Mouse (Mus musculus) stomach, embryonic 15.5 days (tissue): ENCODE measurements around the gene Xpnpep2. TPM values are rescaled to one million over a fixed set of nuclear protein-coding genes. Genes with fewer than 3 reads are reported as not detected.

ENCODE experiments used
- ATAC-seq: fragments of 200-750 bp; cut with Nextera tagmentation; 2 replicates; pipeline ENCODE4 v1.8.0; 2017; ENCODE audit warnings: low read depth, moderate number of reproducible peaks, moderate TSS enrichment; ENCODE audit not compliant: insufficient read depth, low FRiP score
- H3K27ac ChIP-seq: fragments of 300-500 bp; sonication (generic); 2 replicates; pipeline ENCODE4 v1.5.1; 2015; ENCODE audit warnings: mild to moderate bottlenecking, inconsistent platforms
- H3K27me3 ChIP-seq: fragments of 300-500 bp; sonication (generic); replicated peaks from 2 replicates; pipeline ENCODE4 v1.6.1; 2015; ENCODE audit warnings: inconsistent platforms
- H3K36me3 ChIP-seq: fragments of 300-500 bp; sonication (generic); 2 replicates; pipeline ENCODE4 v1.6.1; 2015; ENCODE audit warnings: inconsistent platforms
- H3K4me1 ChIP-seq: fragments of 300-500 bp; sonication (generic); 2 replicates; pipeline ENCODE4 v1.6.1; 2015; ENCODE audit warnings: inconsistent platforms
- H3K4me2 ChIP-seq: fragments of 300-500 bp; sonication (generic); 2 replicates; pipeline ENCODE4 v1.6.1; 2015; ENCODE audit warnings: mild to moderate bottlenecking, inconsistent platforms
- H3K4me3 ChIP-seq: fragments of 300-500 bp; sonication (generic); replicated peaks from 2 replicates; pipeline ENCODE4 v1.5.1; 2015; ENCODE audit warnings: inconsistent platforms
- H3K9ac ChIP-seq: fragments of 300-500 bp; sonication (generic); 2 replicates; pipeline ENCODE4 v1.6.1; 2015; ENCODE audit warnings: inconsistent platforms
- H3K9me3 ChIP-seq: fragments of 300-500 bp; sonication (generic); 2 replicates; pipeline ENCODE4 v1.6.1; 2016; ENCODE audit warnings: inconsistent platforms
- WGBS: fragments of 180-500 bp; shearing (Covaris S2); methylation state at CpG from one replicate; pipeline ENCODE4 v1.1.7; 2015; 5-methylcytosine and 5-hydroxymethylcytosine counted together
- polyA plus RNA-seq: library from polyadenylated mRNA; unstranded; fragments of >200 nt; fragmentation: Nextera tagmentation; extraction: Ambion mirVana; gene quantifications from 2 replicates; pipeline ENCODE4 v1.2.1, GENCODE M21; 2015

Xpnpep2 gene
- polyA plus RNA-seq, 1 experiment from 2014 or later, result 1.4 TPM

- Histone ChIP-seq H3K9me3 (no peaks in the 10 kb centered on the region), H3K4me3 (no peak overlapping the region), H3K36me3 (no peaks in the 10 kb centered on the region), H3K9ac (no peak overlapping the region), H3K4me1 (no peaks in the 10 kb centered on the region), H3K27me3 (no peaks in the 10 kb centered on the region), H3K4me2 (no peak overlapping the region), H3K27ac (no peak overlapping the region)
- ATAC-seq, result no peak
- WGBS, result 89% methylated on average over 1 of the region's 1 CpGs
Measured at GRCm38 (mm10) chrX:48129167-48129566, 20.6 kb downstream of the Xpnpep2 start.

DNA sequence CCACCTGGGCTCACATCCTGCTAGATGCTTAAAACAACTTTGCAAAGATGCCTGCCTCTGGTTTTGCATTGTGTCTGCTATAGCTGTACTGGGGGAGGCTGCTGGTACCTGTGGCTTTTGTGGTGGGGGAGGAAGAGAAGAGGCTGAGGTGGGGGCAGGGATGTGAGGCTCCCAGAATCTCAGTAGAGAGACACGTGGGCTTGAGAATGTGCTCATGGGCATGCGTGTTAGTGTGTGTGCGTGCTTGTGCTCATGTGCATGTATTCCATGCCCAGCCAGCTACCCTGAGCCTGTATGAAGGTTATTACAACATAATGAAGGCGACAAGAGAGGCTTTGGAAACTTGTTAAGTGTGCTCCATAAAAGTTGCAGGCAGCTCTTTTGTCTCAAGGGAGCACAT is 28.4 kb downstream of the Xpnpep2 start:
- Histone ChIP-seq H3K36me3 (no peaks in the 10 kb centered on the region), H3K4me3 (no peak overlapping the region), H3K9ac (no peak overlapping the region), H3K27me3 (no peaks in the 10 kb centered on the region), H3K27ac (no peak overlapping the region), H3K4me2 (no peak overlapping the region), H3K4me1 (no peaks in the 10 kb centered on the region), H3K9me3 (no peaks in the 10 kb centered on the region)
- no peak for ATAC-seq
- WGBS, result 81% methylated on average over 4 of the region's 4 CpGs

GRCm38 (mm10) chrX:48138011-48138410 is 29.5 kb downstream of the Xpnpep2 start:
- no peak overlapping the region for H3K9ac ChIP-seq
- no peaks in the 10 kb centered on the region for H3K4me1 ChIP-seq
- no peak for ATAC-seq
- no peak overlapping the region for H3K4me3 ChIP-seq
- WGBS, result 54% methylated on average over 6 of the region's 6 CpGs
- H3K27ac ChIP-seq, result 0 out of 2 replicates have a peak overlapping the region, but pooled peaks have one; percentile 40
- no peaks in the 10 kb centered on the region for H3K9me3 ChIP-seq
- no peaks in the 10 kb centered on the region for H3K36me3 ChIP-seq
- no peak overlapping the region for H3K4me2 ChIP-seq
- H3K27me3 ChIP-seq, result no peaks in the 10 kb centered on the region

DNA sequence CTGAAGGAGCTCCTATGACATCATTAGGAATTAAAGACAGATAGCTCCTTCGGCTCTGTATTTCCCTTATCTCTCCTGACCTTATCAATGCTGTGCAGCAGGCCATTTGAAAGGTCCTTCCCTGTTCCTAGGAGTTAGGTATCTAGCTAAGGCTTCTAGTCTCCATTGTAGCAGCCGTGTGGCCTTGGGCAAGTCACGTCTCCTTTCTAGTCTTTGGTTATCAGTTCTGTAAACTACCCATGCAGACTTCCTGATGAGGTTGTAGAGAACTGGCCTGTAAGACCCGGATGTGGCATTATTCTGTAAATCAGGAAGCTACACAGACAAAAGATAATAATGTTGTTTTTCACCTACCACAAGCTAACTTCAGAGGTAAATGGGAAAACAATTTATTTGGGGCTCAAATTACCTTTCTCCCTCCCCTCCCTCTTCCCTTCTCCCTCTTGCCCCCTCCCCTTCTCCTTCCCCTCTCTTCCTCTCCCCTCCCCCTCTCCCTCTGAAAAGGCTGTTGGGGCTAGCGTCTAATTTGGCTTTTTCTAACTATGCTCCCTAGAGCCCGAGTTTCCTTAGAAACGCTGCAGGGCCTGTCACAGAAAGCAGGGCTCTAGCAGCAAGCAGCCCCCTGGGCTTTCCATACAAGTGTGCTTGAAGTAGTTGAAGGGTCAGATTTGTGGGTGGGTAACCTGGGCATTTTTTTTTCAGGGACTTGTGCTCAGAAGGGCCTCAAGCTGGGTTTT is 30.2 kb downstream of the Xpnpep2 start:
- H3K36me3 ChIP-seq, result no peaks in the 10 kb centered on the region
- H3K4me3 ChIP-seq, result no peak overlapping the region
- WGBS, result 53% methylated on average over 7 of the region's 7 CpGs
- ATAC-seq, result no peak
- no peak overlapping the region for H3K4me2 ChIP-seq
- H3K27ac ChIP-seq, result 0 out of 2 replicates have a peak overlapping the region, but pooled peaks have one; percentile 40
- no peaks in the 10 kb centered on the region for H3K4me1 ChIP-seq
- no peak overlapping the region for H3K9ac ChIP-seq
- no peaks in the 10 kb centered on the region for H3K9me3 ChIP-seq
- no peaks in the 10 kb centered on the region for H3K27me3 ChIP-seq

DNA sequence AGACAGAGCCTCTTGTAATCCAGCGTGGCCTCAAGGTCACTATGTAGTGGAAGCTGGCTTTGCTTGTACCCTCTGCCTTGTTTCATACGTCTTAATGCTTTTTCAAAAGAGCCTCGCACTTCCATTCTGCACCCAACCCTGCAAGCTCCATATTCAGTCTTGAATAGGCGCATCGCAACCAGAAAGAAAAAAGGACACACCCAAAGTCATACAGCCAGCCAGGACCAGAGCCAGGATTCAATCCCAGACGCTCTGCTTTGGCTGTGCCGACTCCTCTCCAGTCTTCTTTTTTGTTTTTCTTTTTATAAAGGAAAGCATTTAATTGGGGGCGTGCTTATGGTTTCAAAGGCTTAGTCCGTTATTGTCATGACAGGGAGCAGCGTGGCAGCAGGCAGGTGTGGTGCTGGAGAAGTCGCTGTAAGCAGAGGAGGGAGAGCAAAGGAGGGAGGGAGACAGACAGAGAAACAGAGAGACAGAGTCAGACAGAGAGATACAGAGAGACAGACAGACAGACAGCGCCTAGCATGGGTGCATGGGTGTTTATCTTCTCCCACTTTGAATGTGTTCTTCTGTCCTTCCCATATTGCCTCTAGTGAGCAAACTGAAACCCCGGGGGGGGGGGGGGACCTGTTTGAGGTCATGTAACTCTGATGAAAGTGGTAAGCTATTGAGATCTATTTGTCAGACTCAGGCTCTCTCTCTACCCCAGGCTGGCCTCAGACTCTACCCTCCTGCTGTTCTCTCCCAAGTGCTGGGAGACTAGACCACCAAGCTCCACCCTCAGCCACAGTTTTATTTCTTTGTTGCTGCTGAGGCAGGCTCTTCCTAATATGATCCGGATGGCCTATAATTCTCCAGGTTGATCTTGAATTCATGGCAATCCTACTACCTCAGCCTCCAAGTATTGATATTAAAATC is 31.1 kb downstream of the Xpnpep2 start:
- Histone ChIP-seq H3K27ac (peak overlapping the region; percentile 31; the same call in 1 of the 2 replicates), H3K4me2 (no peak overlapping the region), H3K27me3 (no peaks in the 10 kb centered on the region), H3K4me1 (no peaks in the 10 kb centered on the region), H3K4me3 (no peak overlapping the region), H3K9ac (no peak overlapping the region), H3K9me3 (no peaks in the 10 kb centered on the region), H3K36me3 (no peaks in the 10 kb centered on the region)
- ATAC-seq, result no peak
- 55% methylated on average over 14 of the region's 14 CpGs for WGBS

- Histone ChIP-seq H3K9ac (no peak overlapping the region), H3K9me3 (no peaks in the 10 kb centered on the region), H3K36me3 (no peaks in the 10 kb centered on the region), H3K4me3 (no peak overlapping the region), H3K4me1 (no peaks in the 10 kb centered on the region), H3K27ac (peak overlapping the region; percentile 31; the same call in 1 of the 2 replicates), H3K4me2 (no peak overlapping the region), H3K27me3 (no peaks in the 10 kb centered on the region)
- no peak for ATAC-seq
- WGBS, result 37% methylated on average over 3 of the region's 3 CpGs
Measured at GRCm38 (mm10) chrX:48140286-48140877, 31.9 kb downstream of the Xpnpep2 start.

- 56% methylated on average over 6 of the region's 6 CpGs for WGBS
- ATAC-seq, result no peak
- Histone ChIP-seq H3K9me3 (no peaks in the 10 kb centered on the region), H3K27me3 (no peaks in the 10 kb centered on the region), H3K27ac (no peak overlapping the region; the same call in 1 of the 2 replicates), H3K36me3 (no peaks in the 10 kb centered on the region), H3K4me1 (no peaks in the 10 kb centered on the region), H3K9ac (no peak overlapping the region), H3K4me3 (no peak overlapping the region), H3K4me2 (no peak overlapping the region)
Measured at GRCm38 (mm10) chrX:48141481-48141880, 33.0 kb downstream of the Xpnpep2 start.

DNA sequence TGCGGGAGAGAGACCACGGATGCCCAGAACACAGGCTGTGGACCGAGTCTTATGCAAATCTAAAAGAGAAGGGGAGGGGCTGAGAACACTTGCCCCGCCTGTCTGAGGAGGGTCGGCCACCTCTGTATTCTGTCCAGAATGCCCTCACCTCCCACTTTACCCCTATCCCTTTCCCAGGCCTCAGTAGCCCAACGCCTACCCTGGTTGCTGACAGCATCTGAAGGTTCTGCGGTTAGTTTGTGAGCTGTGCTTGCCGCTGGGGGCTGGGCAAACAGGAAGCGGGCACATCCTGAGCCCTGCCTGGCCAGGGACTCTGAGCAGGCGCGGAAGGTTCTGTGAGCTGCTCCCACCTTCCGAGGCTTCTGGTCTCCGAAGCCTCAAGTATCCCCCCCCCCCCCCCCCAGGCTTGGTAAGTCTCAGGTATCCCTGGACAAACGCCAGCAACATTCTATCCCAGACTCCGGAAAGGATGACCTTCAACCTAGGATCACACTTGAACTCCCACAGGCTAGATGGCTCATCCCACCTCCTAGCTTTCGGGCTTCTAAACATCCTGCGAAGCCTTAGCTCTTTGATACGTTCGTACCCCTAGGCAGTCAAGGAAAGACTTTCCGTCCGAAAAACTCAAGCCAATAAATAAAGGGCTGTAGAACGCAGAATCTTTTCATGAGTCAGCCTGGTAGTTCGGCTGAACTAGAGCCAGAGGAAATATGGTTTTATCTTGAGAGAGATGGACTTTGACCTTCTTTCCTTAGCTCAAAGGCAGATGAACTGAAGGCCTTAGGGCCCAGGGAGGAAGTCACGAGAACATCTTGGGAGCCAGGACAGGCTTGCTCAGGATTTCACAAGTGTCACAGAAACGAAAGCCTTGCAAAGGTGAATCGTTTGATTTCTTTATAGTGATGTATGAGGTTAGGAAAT is 35.1 kb downstream of the Xpnpep2 start:
- Histone ChIP-seq H3K4me1 (no peaks in the 10 kb centered on the region), H3K27me3 (no peaks in the 10 kb centered on the region), H3K36me3 (no peaks in the 10 kb centered on the region), H3K4me2 (peak overlapping the region; percentile 45), H3K9ac (no peak overlapping the region), H3K4me3 (peak overlapping the region; percentile 24), H3K9me3 (no peaks in the 10 kb centered on the region), H3K27ac (peak overlapping the region; percentile 21; the same call in 1 of the 2 replicates)
- peak; percentile 57; the same call in 1 of the 2 replicates for ATAC-seq
- WGBS, result 44% methylated on average over 26 of the region's 26 CpGs

GRCm38 (mm10) chrX:48146262-48146661 is 37.7 kb downstream of the Xpnpep2 start, which contains the start of gene Sash3:
Gene Sash3 (plus strand): TSS chrX:48146436.
- H3K9ac ChIP-seq, result no peak within 1 kb of the TSS
- no peaks in the 10 kb centered on the region for H3K4me1 ChIP-seq
- H3K27ac ChIP-seq, result no peak within 1 kb of the TSS
- no peak within 1 kb of the TSS for H3K4me2 ChIP-seq
- no peak within 1 kb of the TSS for H3K4me3 ChIP-seq
- WGBS, result 79% methylated on average over 4 of the region's 4 CpGs
- H3K27me3 ChIP-seq, result no peaks in the 10 kb centered on the region
- no peaks in the 10 kb centered on the region for H3K9me3 ChIP-seq
- no peak for ATAC-seq
- H3K36me3 ChIP-seq, result no peaks in the 10 kb centered on the region

- no peaks in the 10 kb centered on the region for H3K4me1 ChIP-seq
- H3K4me2 ChIP-seq, result no peak overlapping the region
- H3K27me3 ChIP-seq, result no peaks in the 10 kb centered on the region
- no peak overlapping the region for H3K9ac ChIP-seq
- no peak for ATAC-seq
- 72% methylated on average over 2 of the region's 2 CpGs for WGBS
- no peaks in the 10 kb centered on the region for H3K36me3 ChIP-seq
- H3K9me3 ChIP-seq, result no peaks in the 10 kb centered on the region
- H3K4me3 ChIP-seq, result no peak overlapping the region
- H3K27ac ChIP-seq, result no peak overlapping the region
Measured at GRCm38 (mm10) chrX:48147226-48147625, 38.7 kb downstream of the Xpnpep2 start.

GRCm38 (mm10) chrX:48147741-48148186 is 39.2 kb downstream of the Xpnpep2 start:
- H3K9ac ChIP-seq, result no peak overlapping the region
- ATAC-seq, result no peak
- H3K4me2 ChIP-seq, result no peak overlapping the region

More at GRCm38 (mm10) chrX:48147741-48148186, 39.2 kb downstream of the Xpnpep2 start:
- WGBS, result 73% methylated on average over 7 of the region's 7 CpGs
- Histone ChIP-seq H3K4me3 (no peak overlapping the region), H3K36me3 (no peaks in the 10 kb centered on the region), H3K9me3 (no peaks in the 10 kb centered on the region), H3K4me1 (no peaks in the 10 kb centered on the region), H3K27ac (no peak overlapping the region), H3K27me3 (no peaks in the 10 kb centered on the region)
